Mouse (Mus musculus) intestine, embryonic 15.5 days (tissue): Measurements from ENCODE around the gene Art3. TPM values are rescaled to one million over a fixed set of nuclear protein-coding genes. Genes with fewer than 3 reads are reported as not detected.
A peak's percentile ranks its signal among the peaks of the same experiment; 100 is the strongest.

Source experiments
- ATAC-seq: fragments of 200-750 bp; cut with Nextera tagmentation; 2 replicates; pipeline ENCODE4 v1.8.0; 2017; ENCODE audit warnings: moderate TSS enrichment, moderate library complexity
- H3K27ac ChIP-seq: fragments of 300-500 bp; sonication (generic); 2 replicates; pipeline ENCODE4 v1.5.1; 2015; ENCODE audit warnings: mild to moderate bottlenecking, inconsistent platforms
- H3K27me3 ChIP-seq: fragments of 300-500 bp; sonication (generic); replicated peaks from 2 replicates; pipeline ENCODE4 v1.6.1; 2015; ENCODE audit warnings: inconsistent platforms
- H3K36me3 ChIP-seq: fragments of 300-500 bp; sonication (generic); 2 replicates; pipeline ENCODE4 v1.6.1; 2015; ENCODE audit warnings: inconsistent platforms
- H3K4me1 ChIP-seq: fragments of 300-500 bp; sonication (generic); replicated peaks from 2 replicates; pipeline ENCODE4 v1.6.1; 2015; ENCODE audit warnings: inconsistent platforms
- H3K4me2 ChIP-seq: fragments of 300-500 bp; sonication (generic); replicated peaks from 2 replicates; pipeline ENCODE4 v1.6.1; 2015; ENCODE audit warnings: mild to moderate bottlenecking, inconsistent platforms
- H3K4me3 ChIP-seq: fragments of 300-500 bp; sonication (generic); replicated peaks from 2 replicates; pipeline ENCODE4 v1.5.1; 2015; ENCODE audit warnings: inconsistent platforms
- H3K9ac ChIP-seq: fragments of 300-500 bp; sonication (generic); 2 replicates; pipeline ENCODE4 v1.6.1; 2015; ENCODE audit warnings: inconsistent platforms
- H3K9me3 ChIP-seq: fragments of 300-500 bp; sonication (generic); 2 replicates; pipeline ENCODE4 v1.6.1; 2016; ENCODE audit warnings: inconsistent platforms
- WGBS: fragments of 180-500 bp; shearing (Covaris S2); methylation state at CpG from one replicate; pipeline ENCODE4 v1.1.7; 2015; 5-methylcytosine and 5-hydroxymethylcytosine counted together
- polyA plus RNA-seq: library from polyadenylated mRNA; unstranded; fragments of >200 nt; fragmentation: Nextera tagmentation; extraction: Ambion mirVana; gene quantifications from 2 replicates; pipeline ENCODE4 v1.2.1, GENCODE M21; 2015

The Art3 gene
- polyA plus RNA-seq, 1 experiment from 2014 or later: 3.7 TPM

DNA sequence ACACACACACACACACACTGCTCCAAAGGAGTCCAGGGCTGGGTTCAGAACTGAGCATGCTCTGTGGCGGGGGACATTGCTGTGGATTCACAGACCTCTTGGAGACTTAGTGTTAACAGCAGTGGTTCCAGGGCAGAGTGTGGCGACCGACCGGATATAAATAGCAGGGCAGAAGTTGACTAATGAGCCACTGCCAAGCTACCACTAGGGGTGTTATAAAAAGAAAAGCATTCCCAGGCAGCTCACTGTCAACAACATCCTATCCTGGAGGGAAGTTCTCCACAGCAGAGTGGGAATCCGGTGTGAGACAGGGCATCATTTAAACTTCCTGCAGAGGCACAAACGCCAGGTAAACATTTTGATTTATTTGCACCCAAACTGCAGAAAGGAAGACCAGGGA, 55.0 kb downstream of the Art3 start:
- H3K4me2 ChIP-seq: no peak overlapping the region
- no peak overlapping the region for H3K9ac ChIP-seq
- no peak overlapping the region for H3K27ac ChIP-seq
- 23% methylated on average over 6 of the region's 6 CpGs for WGBS
- H3K9me3 ChIP-seq: no peaks in the 10 kb centered on the region
- H3K4me3 ChIP-seq: no peak overlapping the region
- H3K36me3 ChIP-seq: no peaks in the 10 kb centered on the region
- ATAC-seq: no peak
- 0 out of 2 replicates have a peak, but pooled peaks cover 5% of the 10 kb centered on the region for H3K27me3 ChIP-seq
- 0 out of 2 replicates have a peak, but pooled peaks cover under 1% of the 10 kb centered on the region for H3K4me1 ChIP-seq

DNA sequence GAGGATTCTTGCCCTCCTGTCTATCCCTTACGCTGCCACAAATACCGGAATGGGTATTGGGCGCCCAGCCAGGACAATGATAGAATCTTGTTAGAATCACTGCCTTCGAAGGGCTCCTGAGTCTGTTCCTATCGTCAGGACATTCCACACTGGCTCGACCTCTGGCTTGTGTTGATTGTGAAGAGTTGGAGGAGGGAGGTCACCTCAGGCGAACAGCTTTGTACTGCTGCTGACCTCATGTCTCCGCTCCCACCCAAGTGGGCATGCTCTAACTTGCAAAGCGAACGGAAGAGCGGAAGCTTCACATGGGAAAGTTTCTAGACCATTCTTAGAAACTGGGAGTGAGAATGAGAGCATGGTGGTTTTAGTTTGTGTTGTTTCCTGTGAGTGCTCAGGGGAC, 55.8 kb downstream of the Art3 start:
- Histone ChIP-seq H3K9me3 (no peaks in the 10 kb centered on the region), H3K36me3 (no peaks in the 10 kb centered on the region), H3K4me2 (no peak overlapping the region), H3K27me3 (peaks cover 10% of the 10 kb centered on the region; the same call in 1 of the 2 replicates), H3K4me3 (no peak overlapping the region), H3K4me1 (no peaks in the 10 kb centered on the region), H3K27ac (no peak overlapping the region), H3K9ac (no peak overlapping the region)
- 61% methylated on average over 11 of the region's 11 CpGs for WGBS
- ATAC-seq: no peak

GRCm38 (mm10) chr5:92389977-92390376, 58.4 kb downstream of the Art3 start:
- Histone ChIP-seq H3K27me3 (peaks cover 10% of the 10 kb centered on the region; the same call in 1 of the 2 replicates), H3K9ac (no peak overlapping the region), H3K4me2 (no peak overlapping the region)

GRCm38 (mm10) chr5:92390615-92391014, 59.0 kb downstream of the Art3 start:
- 64% methylated on average over 8 of the region's 8 CpGs for whole genome bisulfite sequencing
- Histone ChIP-seq H3K9me3 (no peaks in the 10 kb centered on the region), H3K4me2 (no peak overlapping the region), H3K4me1 (no peaks in the 10 kb centered on the region), H3K27me3 (peaks cover 10% of the 10 kb centered on the region; the same call in 1 of the 2 replicates), H3K4me3 (no peak overlapping the region), H3K9ac (no peak overlapping the region), H3K36me3 (no peaks in the 10 kb centered on the region), H3K27ac (no peak overlapping the region)
- ATAC-seq: no peak

More at GRCm38 (mm10) chr5:92389977-92390376, 58.4 kb downstream of the Art3 start:
- H3K4me1 ChIP-seq: no peaks in the 10 kb centered on the region
- no peaks in the 10 kb centered on the region for H3K9me3 ChIP-seq
- no peaks in the 10 kb centered on the region for H3K36me3 ChIP-seq
- WGBS: 64% methylated on average over 2 of the region's 2 CpGs
- ATAC-seq: no peak
- H3K27ac ChIP-seq: no peak overlapping the region
- H3K4me3 ChIP-seq: no peak overlapping the region

GRCm38 (mm10) chr5:92392542-92392941, 60.9 kb downstream of the Art3 start:
- Histone ChIP-seq H3K27me3 (peaks cover 10% of the 10 kb centered on the region; the same call in 1 of the 2 replicates), H3K9me3 (no peaks in the 10 kb centered on the region), H3K4me2 (peak overlapping the region; percentile 55), H3K4me3 (peak overlapping the region; percentile 19), H3K27ac (no peak overlapping the region), H3K9ac (no peak overlapping the region), H3K36me3 (no peaks in the 10 kb centered on the region), H3K4me1 (0 out of 2 replicates have a peak, but pooled peaks cover 3% of the 10 kb centered on the region)
- WGBS: 41% methylated on average over 18 of the region's 18 CpGs
- no peak for ATAC-seq

- no peak overlapping the region for H3K4me3 ChIP-seq
- H3K36me3 ChIP-seq: no peaks in the 10 kb centered on the region
- 0 out of 2 replicates have a peak, but pooled peaks cover 3% of the 10 kb centered on the region for H3K4me1 ChIP-seq
- H3K9me3 ChIP-seq: no peaks in the 10 kb centered on the region
- no peak overlapping the region for H3K4me2 ChIP-seq
- no peak for ATAC-seq
- H3K27me3 ChIP-seq: peaks cover 10% of the 10 kb centered on the region; the same call in 1 of the 2 replicates
- 62% methylated on average over 10 of the region's 10 CpGs for WGBS
- no peak overlapping the region for H3K27ac ChIP-seq
- no peak overlapping the region for H3K9ac ChIP-seq
Observed at GRCm38 (mm10) chr5:92393863-92394262, 62.2 kb downstream of the Art3 start.

DNA sequence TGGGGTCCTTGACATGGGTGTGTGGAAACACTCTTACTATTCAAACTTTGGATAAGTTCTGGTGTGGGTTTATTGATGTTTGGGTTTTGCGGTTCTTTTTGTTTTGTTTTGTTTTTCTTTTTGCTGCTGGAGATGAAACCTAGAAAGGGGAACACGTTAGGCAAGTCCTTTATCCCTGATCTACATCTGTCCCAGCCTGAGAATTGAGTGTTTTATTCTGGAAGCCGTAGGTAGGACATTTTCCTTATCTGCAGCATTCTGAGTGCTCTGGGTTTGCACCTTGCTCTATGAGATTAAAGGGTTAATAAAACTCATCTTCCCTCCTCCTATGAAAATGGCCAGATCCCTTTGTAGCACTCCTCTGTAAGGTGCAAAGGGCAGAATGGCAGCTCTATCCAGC, 64.1 kb downstream of the Art3 start:
- Histone ChIP-seq H3K36me3 (no peaks in the 10 kb centered on the region), H3K27me3 (peaks cover 7% of the 10 kb centered on the region; the same call in 1 of the 2 replicates), H3K9me3 (no peaks in the 10 kb centered on the region)

GRCm38 (mm10) chr5:92396476-92396875, 64.8 kb downstream of the Art3 start:
- Histone ChIP-seq H3K4me3 (no peak overlapping the region), H3K4me2 (no peak overlapping the region), H3K27me3 (peaks cover 7% of the 10 kb centered on the region; the same call in 1 of the 2 replicates), H3K9ac (no peak overlapping the region), H3K36me3 (no peaks in the 10 kb centered on the region), H3K9me3 (no peaks in the 10 kb centered on the region), H3K4me1 (0 out of 2 replicates have a peak, but pooled peaks cover 3% of the 10 kb centered on the region), H3K27ac (no peak overlapping the region)
- ATAC-seq: peak; percentile 32; the same call in 1 of the 2 replicates
- WGBS: 69% methylated on average over 6 of the region's 6 CpGs

More for the DNA sequence above, 64.1 kb downstream of the Art3 start:
- WGBS: 68% methylated on average over 3 of the region's 3 CpGs
- H3K4me2 ChIP-seq: no peak overlapping the region
- H3K4me3 ChIP-seq: no peak overlapping the region
- no peak overlapping the region for H3K9ac ChIP-seq
- H3K27ac ChIP-seq: no peak overlapping the region
- 0 out of 2 replicates have a peak, but pooled peaks cover 3% of the 10 kb centered on the region for H3K4me1 ChIP-seq
- no peak for ATAC-seq

DNA sequence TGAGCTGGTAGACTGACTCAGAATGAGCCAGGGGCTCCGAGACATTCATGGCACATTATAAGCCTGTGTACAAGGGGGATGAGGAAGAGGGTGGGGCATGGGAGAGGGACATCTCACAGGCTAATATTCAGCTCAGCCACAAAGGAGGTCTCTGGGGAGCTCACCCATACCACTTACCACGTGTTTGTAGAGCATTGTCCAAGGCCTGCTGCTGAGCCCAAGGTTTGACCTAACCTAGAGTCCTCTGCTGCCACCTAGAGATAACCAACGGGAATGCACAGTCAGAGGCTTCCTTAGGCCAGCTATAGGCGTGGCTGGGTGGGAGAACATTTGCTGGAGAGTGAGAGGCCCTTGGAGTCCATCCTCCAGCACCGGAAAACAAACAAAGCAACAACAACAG, 66.5 kb downstream of the Art3 start:
- H3K4me3 ChIP-seq: no peak overlapping the region
- no peaks in the 10 kb centered on the region for H3K9me3 ChIP-seq
- no peak overlapping the region for H3K9ac ChIP-seq
- WGBS: 23% methylated on average over 5 of the region's 5 CpGs
- H3K4me1 ChIP-seq: 0 out of 2 replicates have a peak, but pooled peaks cover 3% of the 10 kb centered on the region
- H3K27ac ChIP-seq: no peak overlapping the region
- no peaks in the 10 kb centered on the region for H3K27me3 ChIP-seq
- ATAC-seq: peak; percentile 90
- no peak overlapping the region for H3K4me2 ChIP-seq
- H3K36me3 ChIP-seq: no peaks in the 10 kb centered on the region

DNA sequence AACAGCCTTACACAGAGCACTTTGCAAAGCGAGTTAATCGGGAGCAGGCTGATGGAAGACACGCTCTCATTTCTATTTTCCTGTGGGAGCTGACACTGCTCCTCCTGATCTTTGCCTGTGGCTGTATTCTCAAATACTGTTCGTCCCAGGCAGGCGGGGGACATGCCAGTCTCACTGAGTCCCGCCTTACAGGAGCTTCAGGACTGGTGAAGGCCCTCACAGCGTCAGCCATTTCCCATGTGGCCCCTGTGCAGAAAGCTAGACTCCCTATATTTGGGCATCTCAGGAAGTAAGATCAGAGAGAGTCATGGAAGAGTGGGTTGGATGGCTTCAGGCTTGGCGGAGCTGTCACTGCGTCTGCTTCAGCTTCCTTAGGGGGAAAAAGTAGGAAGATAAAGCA, 71.2 kb downstream of the Art3 start:
- no peaks in the 10 kb centered on the region for H3K27me3 ChIP-seq
- no peak overlapping the region for H3K27ac ChIP-seq
- H3K4me2 ChIP-seq: no peak overlapping the region
- H3K4me1 ChIP-seq: no peaks in the 10 kb centered on the region
- WGBS: 69% methylated on average over 9 of the region's 9 CpGs
- H3K36me3 ChIP-seq: no peaks in the 10 kb centered on the region
- no peak for ATAC-seq
- H3K9ac ChIP-seq: no peak overlapping the region
- H3K9me3 ChIP-seq: no peaks in the 10 kb centered on the region
- H3K4me3 ChIP-seq: no peak overlapping the region

- Histone ChIP-seq H3K4me1 (no peaks in the 10 kb centered on the region), H3K36me3 (no peaks in the 10 kb centered on the region), H3K4me3 (no peak overlapping the region), H3K9me3 (no peaks in the 10 kb centered on the region), H3K9ac (no peak overlapping the region), H3K27ac (no peak overlapping the region), H3K27me3 (no peaks in the 10 kb centered on the region), H3K4me2 (no peak overlapping the region)
- WGBS: 49% methylated on average over 10 of the region's 10 CpGs
- no peak for ATAC-seq
Observed at GRCm38 (mm10) chr5:92403562-92404399, 72.2 kb downstream of the Art3 start.

- WGBS: 59% methylated on average over 2 of the region's 2 CpGs
- H3K4me2 ChIP-seq: no peak overlapping the region
- H3K9me3 ChIP-seq: no peaks in the 10 kb centered on the region
- H3K9ac ChIP-seq: no peak overlapping the region
- ATAC-seq: no peak
- no peak overlapping the region for H3K4me3 ChIP-seq
- no peak overlapping the region for H3K27ac ChIP-seq
- no peaks in the 10 kb centered on the region for H3K4me1 ChIP-seq
- H3K36me3 ChIP-seq: no peaks in the 10 kb centered on the region
- no peaks in the 10 kb centered on the region for H3K27me3 ChIP-seq
Observed at GRCm38 (mm10) chr5:92404400-92404678, 72.7 kb downstream of the Art3 start.
